Mouse (Mus musculus): ENCODE data around the gene Atp6v0c. TPM values are rescaled to one million over a fixed set of nuclear protein-coding genes. Genes with fewer than 3 reads are reported as not detected.
A peak's percentile ranks its signal among the peaks of the same experiment; 100 is the strongest.

The Atp6v0c gene
- polyA plus RNA-seq, 1 experiment from 2014 or later = 392 TPM

- Histone ChIP-seq H3K9ac (replicated peaks) (peak overlapping the region; percentile 85), H3K4me1 (replicated peaks) (peaks cover 19% of the 10 kb centered on the region), H3K27me3 (no peaks in the 10 kb centered on the region), H3K9me3 (no peaks in the 10 kb centered on the region), H3K36me3 (peaks cover 24% of the 10 kb centered on the region), H3K4me3 (replicated peaks) (peak overlapping the region; percentile 88), H3K4me2 (peak overlapping the region; percentile 92), H3K27ac (peak overlapping the region; percentile 97; the same call in 1 of the 2 replicates)
- no peak for ATAC-seq (ENCODE audit: insufficient number of reproducible peaks, insufficient read depth, low FRiP score, low TSS enrichment, low read depth)
- WGBS = 72% methylated on average over 3 of the region's 3 CpGs
Measured at GRCm38 (mm10) chr17:24170125-24170524, 623 bp upstream of the Atp6v0c start.

- Histone ChIP-seq H3K4me1 (replicated peaks) (peaks cover 19% of the 10 kb centered on the region), H3K9ac (replicated peaks) (peak overlapping the region; percentile 85), H3K27ac (peak overlapping the region; percentile 97), H3K27me3 (no peaks in the 10 kb centered on the region), H3K9me3 (no peaks in the 10 kb centered on the region), H3K36me3 (peaks cover 31% of the 10 kb centered on the region), H3K4me3 (replicated peaks) (peak overlapping the region; percentile 88), H3K4me2 (peak overlapping the region; percentile 92)
- under 1% methylated on average over 39 of the region's 41 CpGs for WGBS
- ATAC-seq (ENCODE audit: insufficient number of reproducible peaks, insufficient read depth, low FRiP score, low TSS enrichment, low read depth) = peak; percentile 52
Measured at GRCm38 (mm10) chr17:24168590-24169277, 768 bp downstream of the Atp6v0c start.

GRCm38 (mm10) chr17:24167891-24168505 lies 1.5 kb downstream of the Atp6v0c start:
- 51% methylated on average over 7 of the region's 7 CpGs for WGBS
- H3K9ac ChIP-seq (replicated peaks) = peak overlapping the region; percentile 85
- peak overlapping the region; percentile 97 for H3K27ac ChIP-seq

GRCm38 (mm10) chr17:24167120-24167519 lies 2.4 kb downstream of the Atp6v0c start:
- Histone ChIP-seq H3K27me3 (no peaks in the 10 kb centered on the region), H3K9ac (replicated peaks) (no peak overlapping the region), H3K4me3 (replicated peaks) (no peak overlapping the region), H3K27ac (no peak overlapping the region), H3K36me3 (peaks cover 31% of the 10 kb centered on the region), H3K4me1 (replicated peaks) (peaks cover 27% of the 10 kb centered on the region), H3K4me2 (peak overlapping the region; percentile 92), H3K9me3 (no peaks in the 10 kb centered on the region)
- ATAC-seq (ENCODE audit: insufficient number of reproducible peaks, insufficient read depth, low FRiP score, low TSS enrichment, low read depth) = no peak
- WGBS = 91% methylated on average over 6 of the region's 6 CpGs

More at GRCm38 (mm10) chr17:24167891-24168505, 1.5 kb downstream of the Atp6v0c start:
- ATAC-seq (ENCODE audit: insufficient number of reproducible peaks, insufficient read depth, low FRiP score, low TSS enrichment, low read depth) = no peak
- peaks cover 21% of the 10 kb centered on the region for H3K4me1 ChIP-seq (replicated peaks)
- H3K27me3 ChIP-seq = no peaks in the 10 kb centered on the region
- no peaks in the 10 kb centered on the region for H3K9me3 ChIP-seq
- peak overlapping the region; percentile 92 for H3K4me2 ChIP-seq
- H3K4me3 ChIP-seq (replicated peaks) = peak overlapping the region; percentile 88
- H3K36me3 ChIP-seq = peaks cover 31% of the 10 kb centered on the region

- Histone ChIP-seq H3K9ac (replicated peaks) (no peak overlapping the region), H3K4me2 (no peak overlapping the region), H3K9me3 (no peaks in the 10 kb centered on the region), H3K4me1 (replicated peaks) (peaks cover 20% of the 10 kb centered on the region), H3K36me3 (peaks cover 31% of the 10 kb centered on the region), H3K27me3 (no peaks in the 10 kb centered on the region), H3K27ac (no peak overlapping the region), H3K4me3 (replicated peaks) (no peak overlapping the region)
- ATAC-seq (ENCODE audit: insufficient number of reproducible peaks, insufficient read depth, low FRiP score, low TSS enrichment, low read depth) = no peak
- 71% methylated on average over 11 of the region's 11 CpGs for WGBS
Measured at GRCm38 (mm10) chr17:24164566-24165259, 4.8 kb downstream of the Atp6v0c start.

GRCm38 (mm10) chr17:24163176-24163962 lies 6.1 kb downstream of the Atp6v0c start, which contains the start of gene Amdhd2:
Gene Amdhd2 (minus strand): TSS chr17:24163766.
- Histone ChIP-seq H3K9me3 (no peaks in the 10 kb centered on the region), H3K4me1 (replicated peaks) (peaks cover 20% of the 10 kb centered on the region), H3K4me3 (replicated peaks) (peak within 1 kb of the TSS; percentile 81), H3K27me3 (no peaks in the 10 kb centered on the region), H3K9ac (replicated peaks) (peak within 1 kb of the TSS; percentile 81), H3K4me2 (peak within 1 kb of the TSS; percentile 97), H3K36me3 (peaks cover 32% of the 10 kb centered on the region), H3K27ac (peak within 1 kb of the TSS; percentile 70; the same call in 1 of the 2 replicates)
- ATAC-seq (ENCODE audit: insufficient number of reproducible peaks, insufficient read depth, low FRiP score, low TSS enrichment, low read depth) = peak; percentile 92
- WGBS = 1% methylated on average over 47 of the region's 47 CpGs

- no peak overlapping the region for H3K27ac ChIP-seq
- 0 out of 2 replicates have a peak, but pooled peaks have one; percentile 36 for ATAC-seq (ENCODE audit: insufficient number of reproducible peaks, insufficient read depth, low FRiP score, low TSS enrichment, low read depth)
Measured at GRCm38 (mm10) chr17:24162584-24163175, 6.8 kb downstream of the Atp6v0c start.

GRCm38 (mm10) chr17:24161466-24161865 lies 8.0 kb downstream of the Atp6v0c start:
- H3K4me3 ChIP-seq (replicated peaks) = no peak overlapping the region
- peaks cover 35% of the 10 kb centered on the region for H3K36me3 ChIP-seq
- no peaks in the 10 kb centered on the region for H3K9me3 ChIP-seq
- no peak overlapping the region for H3K27ac ChIP-seq
- WGBS = 75% methylated on average over 5 of the region's 5 CpGs
- H3K4me1 ChIP-seq (replicated peaks) = peaks cover 8% of the 10 kb centered on the region
- no peak for ATAC-seq (ENCODE audit: insufficient number of reproducible peaks, insufficient read depth, low FRiP score, low TSS enrichment, low read depth)
- no peak overlapping the region for H3K4me2 ChIP-seq
- H3K9ac ChIP-seq (replicated peaks) = no peak overlapping the region
- H3K27me3 ChIP-seq = no peaks in the 10 kb centered on the region

More at GRCm38 (mm10) chr17:24162584-24163175, 6.8 kb downstream of the Atp6v0c start:
- Histone ChIP-seq H3K9me3 (no peaks in the 10 kb centered on the region), H3K4me1 (replicated peaks) (peaks cover 13% of the 10 kb centered on the region), H3K4me2 (peak overlapping the region; percentile 97), H3K9ac (replicated peaks) (peak overlapping the region; percentile 81), H3K36me3 (peaks cover 36% of the 10 kb centered on the region), H3K27me3 (no peaks in the 10 kb centered on the region), H3K4me3 (replicated peaks) (peak overlapping the region; percentile 81)
- 20% methylated on average over 17 of the region's 17 CpGs for WGBS

GRCm38 (mm10) chr17:24157526-24157925 lies 12.0 kb downstream of the Atp6v0c start:
- H3K4me1 ChIP-seq (replicated peaks) = peaks cover 3% of the 10 kb centered on the region
- H3K27ac ChIP-seq = no peak overlapping the region
- no peaks in the 10 kb centered on the region for H3K27me3 ChIP-seq
- ATAC-seq (ENCODE audit: insufficient number of reproducible peaks, insufficient read depth, low FRiP score, low TSS enrichment, low read depth) = no peak
- H3K4me3 ChIP-seq (replicated peaks) = no peak overlapping the region
- WGBS = 94% methylated on average over 4 of the region's 4 CpGs
- H3K9ac ChIP-seq (replicated peaks) = no peak overlapping the region
- H3K4me2 ChIP-seq = no peak overlapping the region
- H3K9me3 ChIP-seq = no peaks in the 10 kb centered on the region
- H3K36me3 ChIP-seq = peaks cover 35% of the 10 kb centered on the region

GRCm38 (mm10) chr17:24157121-24157520 lies 12.4 kb downstream of the Atp6v0c start:
- H3K4me3 ChIP-seq (replicated peaks) = no peak overlapping the region
- 92% methylated on average over 6 of the region's 6 CpGs for WGBS
- no peaks in the 10 kb centered on the region for H3K9me3 ChIP-seq
- no peak overlapping the region for H3K4me2 ChIP-seq
- ATAC-seq (ENCODE audit: insufficient number of reproducible peaks, insufficient read depth, low FRiP score, low TSS enrichment, low read depth) = no peak
- H3K9ac ChIP-seq (replicated peaks) = no peak overlapping the region
- H3K36me3 ChIP-seq = peaks cover 35% of the 10 kb centered on the region
- H3K27ac ChIP-seq = no peak overlapping the region
- H3K27me3 ChIP-seq = no peaks in the 10 kb centered on the region
- H3K4me1 ChIP-seq (replicated peaks) = peaks cover 5% of the 10 kb centered on the region
